Mouse (Mus musculus) embryonic facial prominence, embryonic 15.5 days (tissue): ENCODE results near the gene Hspb7. TPM values are rescaled to one million over a fixed set of nuclear protein-coding genes. Genes with fewer than 3 reads are reported as not detected.
A peak's percentile ranks its signal among the peaks of the same experiment; 100 is the strongest.

ENCODE experiments used
- ATAC-seq: fragments of 200-750 bp; cut with Nextera tagmentation; 2 replicates; pipeline ENCODE4 v1.8.0; 2017; ENCODE audit warnings: low read depth, moderate TSS enrichment; ENCODE audit not compliant: insufficient number of reproducible peaks, low FRiP score, low TSS enrichment
- H3K27ac ChIP-seq: fragments of 300-500 bp; sonication (generic); replicated peaks from 2 replicates; pipeline ENCODE4 v1.5.1; 2015; ENCODE audit warnings: mild to moderate bottlenecking, inconsistent platforms
- H3K27me3 ChIP-seq: fragments of 300-500 bp; sonication (generic); 2 replicates; pipeline ENCODE4 v1.6.1; 2015; ENCODE audit warnings: inconsistent platforms
- H3K36me3 ChIP-seq: fragments of 300-500 bp; sonication (generic); 2 replicates; pipeline ENCODE4 v1.6.1; 2015; ENCODE audit warnings: mild to moderate bottlenecking, inconsistent platforms
- H3K4me1 ChIP-seq: fragments of 300-500 bp; sonication (generic); 2 replicates; pipeline ENCODE4 v1.6.1; 2015; ENCODE audit warnings: inconsistent platforms
- H3K4me2 ChIP-seq: fragments of 300-500 bp; sonication (generic); replicated peaks from 2 replicates; pipeline ENCODE4 v1.6.1; 2015; ENCODE audit warnings: mild to moderate bottlenecking, inconsistent platforms
- H3K4me3 ChIP-seq: fragments of 300-500 bp; sonication (generic); replicated peaks from 2 replicates; pipeline ENCODE4 v1.5.1; 2015; ENCODE audit warnings: mild to moderate bottlenecking, inconsistent platforms
- H3K9ac ChIP-seq: fragments of 300-500 bp; sonication (generic); 2 replicates; pipeline ENCODE4 v1.6.1; 2015; ENCODE audit warnings: inconsistent platforms
- H3K9me3 ChIP-seq: fragments of 300-500 bp; sonication (generic); replicated peaks from 2 replicates; pipeline ENCODE4 v1.6.1; 2016; ENCODE audit warnings: inconsistent platforms
- WGBS: fragments of 180-500 bp; shearing (Covaris S2); methylation state at CpG from one replicate; pipeline ENCODE4 v1.1.7; 2015; 5-methylcytosine and 5-hydroxymethylcytosine counted together
- polyA plus RNA-seq: library from polyadenylated mRNA; unstranded; fragments of >200 nt; fragmentation: Nextera tagmentation; extraction: Ambion mirVana; gene quantifications from 2 replicates; pipeline ENCODE4 v1.2.1, GENCODE M21; 2015

Gene Hspb7
- polyA plus RNA-seq, 1 experiment from 2014 or later, result 2.4 TPM

- Histone ChIP-seq H3K36me3 (peaks cover 58% of the 10 kb centered on the region), H3K4me1 (peaks cover 17% of the 10 kb centered on the region; the same call in 1 of the 2 replicates), H3K9ac (no peak overlapping the region), H3K9me3 (no peaks in the 10 kb centered on the region), H3K27me3 (no peaks in the 10 kb centered on the region), H3K4me3 (no peak overlapping the region), H3K27ac (no peak overlapping the region), H3K4me2 (no peak overlapping the region)
- no peak for ATAC-seq
- 89% methylated on average over 9 of the region's 9 CpGs for WGBS
These were observed 31.4 kb downstream of the Hspb7 start for GRCm38 (mm10) chr4:141451916-141452450.

GRCm38 (mm10) chr4:141454581-141455350 lies 34.2 kb downstream of the Hspb7 start:
- no peak overlapping the region for H3K4me2 ChIP-seq
- H3K9me3 ChIP-seq, result no peaks in the 10 kb centered on the region
- no peak overlapping the region for H3K4me3 ChIP-seq
- no peak for ATAC-seq
- WGBS, result 64% methylated on average over 14 of the region's 14 CpGs
- no peaks in the 10 kb centered on the region for H3K27me3 ChIP-seq
- H3K4me1 ChIP-seq, result peaks cover 32% of the 10 kb centered on the region
- peaks cover 30% of the 10 kb centered on the region for H3K36me3 ChIP-seq
- no peak overlapping the region for H3K9ac ChIP-seq
- peak overlapping the region; percentile 58 for H3K27ac ChIP-seq

- 54% methylated on average over 4 of the region's 4 CpGs for WGBS
- H3K27me3 ChIP-seq, result no peaks in the 10 kb centered on the region
- peaks cover 24% of the 10 kb centered on the region; the same call in 1 of the 2 replicates for H3K36me3 ChIP-seq
- no peaks in the 10 kb centered on the region for H3K9me3 ChIP-seq
- peak overlapping the region; percentile 58; the same call in 1 of the 2 replicates for H3K27ac ChIP-seq
- H3K4me3 ChIP-seq, result no peak overlapping the region
- no peak for ATAC-seq
- H3K9ac ChIP-seq, result no peak overlapping the region
- peaks cover 32% of the 10 kb centered on the region for H3K4me1 ChIP-seq
- H3K4me2 ChIP-seq, result no peak overlapping the region
These were observed 34.9 kb downstream of the Hspb7 start for GRCm38 (mm10) chr4:141455526-141455925.

- Histone ChIP-seq H3K9ac (no peak overlapping the region), H3K27me3 (no peaks in the 10 kb centered on the region), H3K4me2 (no peak overlapping the region), H3K4me3 (no peak overlapping the region), H3K9me3 (no peaks in the 10 kb centered on the region), H3K4me1 (peaks cover 32% of the 10 kb centered on the region), H3K27ac (peak overlapping the region; percentile 58; the same call in 1 of the 2 replicates), H3K36me3 (peaks cover 24% of the 10 kb centered on the region; the same call in 1 of the 2 replicates)
- WGBS, result 92% methylated on average over 14 of the region's 14 CpGs
- no peak for ATAC-seq
These were observed 35.8 kb downstream of the Hspb7 start for GRCm38 (mm10) chr4:141456193-141456938.

GRCm38 (mm10) chr4:141458236-141458635 lies 37.7 kb downstream of the Hspb7 start:
- H3K27me3 ChIP-seq, result no peaks in the 10 kb centered on the region
- H3K4me3 ChIP-seq, result no peak overlapping the region
- H3K4me1 ChIP-seq, result peaks cover 32% of the 10 kb centered on the region
- WGBS, result 9% methylated on average over 7 of the region's 7 CpGs
- 0 out of 2 replicates have a peak overlapping the region, but pooled peaks have one; percentile 6 for H3K4me2 ChIP-seq
- ATAC-seq, result peak; percentile 2; the same call in 1 of the 2 replicates
- H3K9me3 ChIP-seq, result no peaks in the 10 kb centered on the region
- H3K27ac ChIP-seq, result peak overlapping the region; percentile 80
- no peak overlapping the region for H3K9ac ChIP-seq
- H3K36me3 ChIP-seq, result peaks cover 22% of the 10 kb centered on the region

GRCm38 (mm10) chr4:141458888-141459287 lies 38.3 kb downstream of the Hspb7 start:
- ATAC-seq, result no peak
- Histone ChIP-seq H3K27ac (peak overlapping the region; percentile 80), H3K9me3 (no peaks in the 10 kb centered on the region), H3K4me3 (no peak overlapping the region), H3K4me1 (peaks cover 32% of the 10 kb centered on the region), H3K36me3 (peaks cover 25% of the 10 kb centered on the region), H3K9ac (no peak overlapping the region), H3K27me3 (no peaks in the 10 kb centered on the region), H3K4me2 (no peak overlapping the region)
- 54% methylated on average over 3 of the region's 3 CpGs for WGBS

- H3K36me3 ChIP-seq, result peaks cover 31% of the 10 kb centered on the region
- no peak overlapping the region for H3K27ac ChIP-seq
- H3K9me3 ChIP-seq, result no peaks in the 10 kb centered on the region
- no peak overlapping the region for H3K4me3 ChIP-seq
- 78% methylated on average over 9 of the region's 9 CpGs for WGBS
- no peak for ATAC-seq
- H3K27me3 ChIP-seq, result no peaks in the 10 kb centered on the region
- H3K9ac ChIP-seq, result no peak overlapping the region
- no peak overlapping the region for H3K4me2 ChIP-seq
- peaks cover 29% of the 10 kb centered on the region for H3K4me1 ChIP-seq
These were observed 39.2 kb downstream of the Hspb7 start for GRCm38 (mm10) chr4:141459766-141460165.

- Histone ChIP-seq H3K4me1 (peaks cover 22% of the 10 kb centered on the region), H3K9me3 (no peaks in the 10 kb centered on the region), H3K36me3 (peaks cover 38% of the 10 kb centered on the region), H3K27ac (no peak overlapping the region; the same call in 1 of the 2 replicates), H3K4me2 (no peak overlapping the region), H3K27me3 (no peaks in the 10 kb centered on the region), H3K4me3 (no peak overlapping the region), H3K9ac (no peak overlapping the region)
- no peak for ATAC-seq
- WGBS, result 93% methylated on average over 4 of the region's 4 CpGs
These were observed 39.9 kb downstream of the Hspb7 start for GRCm38 (mm10) chr4:141460481-141460880.

- Histone ChIP-seq H3K4me3 (no peak overlapping the region), H3K9ac (no peak overlapping the region), H3K4me1 (peaks cover 16% of the 10 kb centered on the region), H3K27ac (no peak overlapping the region), H3K4me2 (no peak overlapping the region), H3K36me3 (peaks cover 44% of the 10 kb centered on the region), H3K9me3 (no peaks in the 10 kb centered on the region), H3K27me3 (no peaks in the 10 kb centered on the region)
- WGBS, result 56% methylated on average over 12 of the region's 12 CpGs
- ATAC-seq, result 0 out of 2 replicates have a peak, but pooled peaks have one; percentile 25
These were observed 40.5 kb downstream of the Hspb7 start for GRCm38 (mm10) chr4:141461088-141461487.

- Histone ChIP-seq H3K36me3 (peaks cover 49% of the 10 kb centered on the region), H3K4me3 (no peak overlapping the region), H3K9me3 (no peaks in the 10 kb centered on the region), H3K27ac (no peak overlapping the region), H3K9ac (no peak overlapping the region), H3K27me3 (no peaks in the 10 kb centered on the region), H3K4me2 (no peak overlapping the region), H3K4me1 (peaks cover 16% of the 10 kb centered on the region)
- no peak for ATAC-seq
- 86% methylated on average over 12 of the region's 12 CpGs for WGBS
These were observed 41.0 kb downstream of the Hspb7 start for GRCm38 (mm10) chr4:141461576-141461975.

- Histone ChIP-seq H3K4me3 (no peak overlapping the region), H3K9me3 (no peaks in the 10 kb centered on the region), H3K4me1 (peaks cover 8% of the 10 kb centered on the region), H3K9ac (no peak overlapping the region), H3K27me3 (no peaks in the 10 kb centered on the region), H3K36me3 (peaks cover 64% of the 10 kb centered on the region), H3K4me2 (no peak overlapping the region), H3K27ac (no peak overlapping the region)
- WGBS, result 82% methylated on average over 14 of the region's 14 CpGs
- ATAC-seq, result no peak
These were observed 42.9 kb downstream of the Hspb7 start for GRCm38 (mm10) chr4:141463472-141463871.
